Mouse (Mus musculus) midbrain, embryonic 15.5 days (tissue): ENCODE measurements around the gene Bcl2l11. TPM values are rescaled to one million over a fixed set of nuclear protein-coding genes. Genes with fewer than 3 reads are reported as not detected.
A peak's percentile ranks its signal among the peaks of the same experiment; 100 is the strongest.

Source experiments
- ATAC-seq: fragments of 200-750 bp; cut with Nextera tagmentation; replicated peaks from 2 replicates; pipeline ENCODE4 v1.8.0; 2017; ENCODE audit warnings: moderate TSS enrichment
- H3K27ac ChIP-seq: fragments of 300-500 bp; sonication (generic); 2 replicates; pipeline ENCODE4 v1.5.1; 2015; ENCODE audit warnings: mild to moderate bottlenecking, inconsistent platforms
- H3K27me3 ChIP-seq: fragments of 300-500 bp; sonication (generic); replicated peaks from 2 replicates; pipeline ENCODE4 v1.6.1; 2015; ENCODE audit warnings: inconsistent platforms
- H3K36me3 ChIP-seq: fragments of 300-500 bp; sonication (generic); replicated peaks from 2 replicates; pipeline ENCODE4 v1.6.1; 2015; ENCODE audit warnings: inconsistent platforms
- H3K4me1 ChIP-seq: fragments of 300-500 bp; sonication (generic); 2 replicates; pipeline ENCODE4 v1.6.1; 2015; ENCODE audit warnings: inconsistent platforms
- H3K4me2 ChIP-seq: fragments of 300-500 bp; sonication (generic); 2 replicates; pipeline ENCODE4 v1.6.1; 2015; ENCODE audit warnings: inconsistent platforms, mild to moderate bottlenecking, moderate library complexity
- H3K4me3 ChIP-seq: fragments of 300-500 bp; sonication (generic); 2 replicates; pipeline ENCODE4 v1.5.1; 2015; ENCODE audit warnings: mild to moderate bottlenecking, inconsistent platforms
- H3K9ac ChIP-seq: fragments of 300-500 bp; sonication (generic); 2 replicates; pipeline ENCODE4 v1.6.1; 2015; ENCODE audit warnings: mild to moderate bottlenecking, inconsistent platforms
- H3K9me3 ChIP-seq: fragments of 300-500 bp; sonication (generic); 2 replicates; pipeline ENCODE4 v1.6.1; 2016; ENCODE audit warnings: inconsistent platforms
- WGBS: fragments of 180-500 bp; shearing (Covaris S2); methylation state at CpG from one replicate; pipeline ENCODE4 v1.1.7; 2015; ENCODE audit warnings: mixed read lengths; 5-methylcytosine and 5-hydroxymethylcytosine counted together
- polyA plus RNA-seq: library from polyadenylated mRNA; unstranded; fragments of >200 nt; fragmentation: Nextera tagmentation; extraction: Ambion mirVana; gene quantifications from 2 replicates; pipeline ENCODE4 v1.2.1, GENCODE M21; 2015

Bcl2l11 gene
- polyA plus RNA-seq, 1 experiment from 2014 or later: 11.8 TPM

DNA sequence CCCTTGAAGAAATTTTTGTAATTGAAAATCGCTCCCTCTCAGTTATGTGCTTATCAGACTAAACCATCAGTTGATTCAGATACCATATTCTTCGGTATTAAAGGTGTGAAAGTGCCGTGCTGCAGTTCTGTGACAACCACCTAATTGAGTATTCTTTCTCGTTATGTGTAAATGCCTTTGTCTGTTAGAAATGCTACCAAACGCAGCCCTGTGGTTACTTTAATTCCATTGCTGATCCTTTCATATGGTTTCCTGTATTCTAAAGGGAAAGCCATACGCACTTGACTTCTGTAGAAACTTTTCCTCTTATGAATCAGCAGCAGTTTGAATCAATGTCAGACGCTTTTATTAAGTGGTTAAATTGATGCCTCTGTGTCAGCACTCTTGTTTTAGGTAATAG is 8.2 kb upstream of the Bcl2l11 start:
- no peak overlapping the region for H3K9ac ChIP-seq
- no peak for ATAC-seq
- H3K36me3 ChIP-seq: no peaks in the 10 kb centered on the region
- no peak overlapping the region for H3K4me3 ChIP-seq
- H3K4me1 ChIP-seq: peaks cover 3% of the 10 kb centered on the region
- peaks cover 10% of the 10 kb centered on the region for H3K27me3 ChIP-seq
- no peaks in the 10 kb centered on the region for H3K9me3 ChIP-seq
- no peak overlapping the region for H3K4me2 ChIP-seq
- 73% methylated on average over 7 of the region's 7 CpGs for WGBS
- H3K27ac ChIP-seq: no peak overlapping the region

- no peak overlapping the region for H3K4me2 ChIP-seq
- ATAC-seq: no peak
- H3K27ac ChIP-seq: no peak overlapping the region
- no peaks in the 10 kb centered on the region for H3K36me3 ChIP-seq
- H3K9me3 ChIP-seq: no peaks in the 10 kb centered on the region
- H3K27me3 ChIP-seq: peaks cover 21% of the 10 kb centered on the region
- H3K4me1 ChIP-seq: peaks cover 16% of the 10 kb centered on the region
- WGBS: 91% methylated on average over 9 of the region's 9 CpGs
- no peak overlapping the region for H3K9ac ChIP-seq
- no peak overlapping the region for H3K4me3 ChIP-seq
These were observed 6.9 kb upstream of the Bcl2l11 start for GRCm38 (mm10) chr2:128118971-128119370.

GRCm38 (mm10) chr2:128122491-128122890 is 3.3 kb upstream of the Bcl2l11 start:
- no peaks in the 10 kb centered on the region for H3K36me3 ChIP-seq
- peaks cover 46% of the 10 kb centered on the region for H3K4me1 ChIP-seq
- no peak overlapping the region for H3K9ac ChIP-seq
- 1% methylated on average over 9 of the region's 9 CpGs for WGBS
- H3K9me3 ChIP-seq: no peaks in the 10 kb centered on the region
- H3K27me3 ChIP-seq: peaks cover 29% of the 10 kb centered on the region
- ATAC-seq: no peak
- no peak overlapping the region for H3K27ac ChIP-seq
- H3K4me2 ChIP-seq: peak overlapping the region; percentile 99
- H3K4me3 ChIP-seq: peak overlapping the region; percentile 84; the same call in 1 of the 2 replicates

DNA sequence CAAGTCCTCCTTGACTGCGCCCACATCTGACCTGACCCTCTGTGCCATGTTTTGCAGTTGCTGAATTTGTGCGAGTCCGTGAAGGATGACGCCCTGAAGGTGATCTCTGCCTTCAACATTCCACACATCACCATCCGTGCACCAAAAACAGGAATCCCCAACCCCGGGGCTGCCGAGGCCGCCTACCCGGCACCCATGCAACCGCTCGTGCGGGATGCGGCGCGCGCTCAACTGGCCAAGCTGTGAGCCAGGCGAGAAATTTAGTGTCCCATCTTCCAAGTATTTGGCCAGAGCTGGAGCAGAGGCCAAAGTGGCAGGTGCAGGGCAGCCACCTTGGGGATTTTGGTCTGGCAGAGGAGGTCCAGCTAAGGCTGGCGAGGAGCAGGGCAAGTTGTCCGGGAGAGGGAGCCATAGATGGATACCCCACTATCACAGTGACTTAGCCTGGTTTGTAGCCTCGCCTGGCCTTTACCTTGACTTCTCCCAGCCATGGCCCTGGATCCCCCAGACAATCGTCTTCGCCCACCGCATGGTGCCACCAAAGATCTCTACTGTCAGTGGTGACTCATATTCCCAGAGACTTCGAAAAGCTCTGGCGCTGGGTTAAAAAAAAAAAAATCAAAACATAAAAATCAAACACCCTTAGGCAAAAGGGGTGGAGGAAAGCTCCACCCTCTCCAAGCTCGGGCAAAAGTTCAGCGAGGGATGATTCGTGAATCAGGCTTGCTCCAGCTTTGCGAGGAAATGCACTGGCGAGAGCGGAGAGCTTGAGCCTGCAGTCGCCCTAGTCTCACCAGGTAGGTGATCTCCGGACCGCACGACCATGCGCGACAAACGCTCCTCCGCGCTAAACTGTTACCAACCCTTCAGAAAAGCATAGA is 2.7 kb upstream of the Bcl2l11 start:
- ATAC-seq: no peak
- Histone ChIP-seq H3K4me3 (peak overlapping the region; percentile 84), H3K27ac (no peak overlapping the region), H3K36me3 (no peaks in the 10 kb centered on the region), H3K27me3 (peaks cover 29% of the 10 kb centered on the region), H3K4me1 (peaks cover 50% of the 10 kb centered on the region), H3K4me2 (peak overlapping the region; percentile 99), H3K9me3 (no peaks in the 10 kb centered on the region), H3K9ac (no peak overlapping the region)
- 3% methylated on average over 40 of the region's 40 CpGs for WGBS

- 0 out of 2 replicates have a peak overlapping the region, but pooled peaks have one; percentile 15 for H3K9ac ChIP-seq
- H3K9me3 ChIP-seq: no peaks in the 10 kb centered on the region
- peak overlapping the region; percentile 84 for H3K4me3 ChIP-seq
- no peak overlapping the region for H3K27ac ChIP-seq
- peaks cover 57% of the 10 kb centered on the region for H3K4me1 ChIP-seq
- H3K4me2 ChIP-seq: peak overlapping the region; percentile 99
- 4% methylated on average over 23 of the region's 23 CpGs for WGBS
- no peaks in the 10 kb centered on the region for H3K36me3 ChIP-seq
- no peak for ATAC-seq
- H3K27me3 ChIP-seq: peaks cover 29% of the 10 kb centered on the region
These were observed 1.7 kb upstream of the Bcl2l11 start for GRCm38 (mm10) chr2:128123921-128124683.

DNA sequence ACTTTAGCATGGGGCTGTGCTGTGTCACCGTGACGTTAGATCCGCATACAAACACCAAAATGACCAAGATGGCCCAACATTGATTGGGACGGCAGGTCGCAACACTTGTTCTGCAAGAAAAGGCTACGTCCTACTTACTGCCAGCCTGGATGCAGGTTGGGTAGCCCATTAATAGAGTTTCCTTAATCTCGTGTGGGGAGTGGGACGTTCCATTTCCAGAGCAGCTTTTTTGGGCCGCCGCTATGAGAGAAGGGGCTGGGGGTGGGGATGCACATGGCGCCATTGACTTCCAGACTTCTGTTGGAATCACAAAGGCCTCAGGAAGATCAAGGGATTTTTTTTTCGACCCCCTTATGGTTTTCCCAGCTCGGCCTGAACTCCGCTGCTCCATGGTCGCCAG is 1.1 kb upstream of the Bcl2l11 start:
- Histone ChIP-seq H3K27me3 (peaks cover 29% of the 10 kb centered on the region), H3K4me1 (peaks cover 57% of the 10 kb centered on the region), H3K4me2 (peak overlapping the region; percentile 99), H3K36me3 (no peaks in the 10 kb centered on the region), H3K9ac (peak overlapping the region; percentile 52; the same call in 1 of the 2 replicates), H3K9me3 (no peaks in the 10 kb centered on the region), H3K4me3 (peak overlapping the region; percentile 84), H3K27ac (no peak overlapping the region)
- WGBS: 3% methylated on average over 15 of the region's 15 CpGs
- no peak for ATAC-seq

- Histone ChIP-seq H3K4me1 (peaks cover 57% of the 10 kb centered on the region), H3K4me3 (peak overlapping the region; percentile 84), H3K36me3 (no peaks in the 10 kb centered on the region), H3K27ac (peak overlapping the region; percentile 69), H3K27me3 (peaks cover 29% of the 10 kb centered on the region), H3K9ac (peak overlapping the region; percentile 52), H3K4me2 (peak overlapping the region; percentile 99), H3K9me3 (no peaks in the 10 kb centered on the region)
- no peak; the same call in 1 of the 2 replicates for ATAC-seq
- WGBS: 0% methylated on average over 35 of the region's 35 CpGs
These were observed 783 bp downstream of the Bcl2l11 start for GRCm38 (mm10) chr2:128126591-128127051.

DNA sequence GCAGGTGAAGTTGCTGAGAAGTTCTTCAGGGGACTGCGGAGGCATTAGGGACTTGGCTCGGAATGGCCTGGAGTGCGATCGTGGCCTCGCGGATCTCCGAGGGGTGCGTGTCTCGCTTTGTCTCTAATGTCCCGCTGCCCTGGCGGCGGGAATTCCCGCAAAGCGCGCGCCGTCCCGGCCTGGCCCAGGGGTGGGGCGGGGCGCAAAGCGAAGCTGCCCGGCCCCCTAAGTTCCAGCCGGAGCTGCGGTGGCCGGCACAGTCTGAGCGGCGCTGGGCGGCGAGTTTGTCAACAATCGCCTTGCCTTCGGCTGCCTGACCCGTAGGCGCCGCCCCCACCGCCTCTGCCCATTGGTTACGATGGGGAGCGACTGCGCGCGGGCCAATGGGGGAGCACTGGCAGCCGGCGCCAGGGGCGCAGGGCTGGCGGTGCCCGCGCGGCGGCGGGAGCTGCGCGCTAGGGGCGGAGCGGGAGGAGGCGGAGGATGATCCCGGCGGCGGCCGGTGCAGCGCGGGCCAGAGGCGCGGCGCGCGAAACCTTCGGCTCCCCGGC is 1.4 kb downstream of the Bcl2l11 start:
- Histone ChIP-seq H3K27ac (peak overlapping the region; percentile 69), H3K27me3 (peaks cover 23% of the 10 kb centered on the region), H3K4me1 (peaks cover 57% of the 10 kb centered on the region), H3K4me3 (peak overlapping the region; percentile 84), H3K9me3 (no peaks in the 10 kb centered on the region), H3K9ac (peak overlapping the region; percentile 52), H3K36me3 (no peaks in the 10 kb centered on the region), H3K4me2 (peak overlapping the region; percentile 99)
- ATAC-seq: peak; percentile 91
- WGBS: 0% methylated on average over 67 of the region's 67 CpGs

DNA sequence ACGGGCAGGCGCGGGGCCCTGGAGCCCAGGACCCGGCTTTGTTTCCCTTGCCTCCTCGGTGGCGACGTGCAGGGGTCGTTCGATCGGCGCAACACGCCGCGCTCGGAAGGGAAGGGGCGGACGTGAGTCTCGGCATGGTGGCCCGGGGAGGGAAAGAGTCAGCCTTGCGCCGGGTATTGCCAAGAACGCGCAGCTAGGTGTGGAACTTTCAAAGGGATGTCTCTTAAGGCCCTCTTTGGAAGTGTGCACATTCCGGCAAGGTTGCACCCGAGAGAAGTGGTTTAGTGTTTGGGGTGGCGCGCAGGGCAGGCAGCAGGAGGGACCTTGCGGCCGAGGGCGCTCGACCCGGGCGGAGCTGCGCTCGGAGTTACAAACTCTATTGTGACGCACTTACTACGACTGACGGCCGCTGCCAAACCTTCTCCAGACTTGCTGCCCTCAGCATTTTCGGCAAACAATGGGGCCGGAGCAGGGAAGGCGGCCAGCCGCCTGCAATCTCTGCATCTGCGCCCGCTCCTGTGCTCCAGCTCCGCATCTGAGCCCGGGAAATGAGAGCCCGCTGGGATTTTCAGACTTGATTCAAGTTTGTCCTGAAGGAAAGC is 2.0 kb downstream of the Bcl2l11 start:
- ATAC-seq: peak; percentile 18
- no peaks in the 10 kb centered on the region for H3K36me3 ChIP-seq

GRCm38 (mm10) chr2:128128532-128128931 is 2.7 kb downstream of the Bcl2l11 start:
- no peaks in the 10 kb centered on the region for H3K9me3 ChIP-seq
- no peaks in the 10 kb centered on the region for H3K36me3 ChIP-seq
- ATAC-seq: no peak
- peak overlapping the region; percentile 84 for H3K4me3 ChIP-seq
- H3K27me3 ChIP-seq: peaks cover 10% of the 10 kb centered on the region
- peak overlapping the region; percentile 99 for H3K4me2 ChIP-seq
- H3K4me1 ChIP-seq: peaks cover 45% of the 10 kb centered on the region
- 0 out of 2 replicates have a peak overlapping the region, but pooled peaks have one; percentile 52 for H3K9ac ChIP-seq
- no peak overlapping the region for H3K27ac ChIP-seq
- WGBS: 12% methylated on average over 10 of the region's 10 CpGs

More for the DNA sequence above, 2.0 kb downstream of the Bcl2l11 start:
- peak overlapping the region; percentile 52 for H3K9ac ChIP-seq
- peaks cover 52% of the 10 kb centered on the region for H3K4me1 ChIP-seq
- peak overlapping the region; percentile 69 for H3K27ac ChIP-seq
- WGBS: under 1% methylated on average over 48 of the region's 48 CpGs
- H3K4me3 ChIP-seq: peak overlapping the region; percentile 84
- peak overlapping the region; percentile 99 for H3K4me2 ChIP-seq
- H3K9me3 ChIP-seq: no peaks in the 10 kb centered on the region
- H3K27me3 ChIP-seq: peaks cover 17% of the 10 kb centered on the region

DNA sequence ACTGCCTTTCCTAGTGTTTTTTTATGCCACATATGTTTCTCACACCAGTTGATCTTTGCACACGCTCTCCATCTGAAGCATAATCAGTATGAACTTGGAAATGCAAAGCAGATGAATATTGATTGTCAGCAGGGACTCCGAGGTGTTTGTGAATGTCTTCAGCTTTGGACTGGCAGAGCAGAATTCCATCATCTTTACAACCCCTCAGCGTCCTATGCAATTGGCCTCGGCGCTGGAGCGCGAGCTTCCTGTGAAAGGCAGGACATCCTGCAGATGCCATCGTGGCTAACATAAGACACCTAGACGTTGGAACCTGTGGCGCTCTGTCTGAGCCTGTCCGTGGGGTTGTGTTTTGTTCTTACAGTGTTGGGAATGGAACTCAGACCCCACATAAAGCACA is 5.7 kb downstream of the Bcl2l11 start:
- Histone ChIP-seq H3K27me3 (no peaks in the 10 kb centered on the region), H3K9ac (no peak overlapping the region), H3K4me3 (no peak overlapping the region), H3K27ac (no peak overlapping the region), H3K4me1 (peaks cover 18% of the 10 kb centered on the region), H3K4me2 (no peak overlapping the region), H3K9me3 (no peaks in the 10 kb centered on the region), H3K36me3 (no peaks in the 10 kb centered on the region)
- WGBS: 91% methylated on average over 11 of the region's 11 CpGs
- no peak for ATAC-seq
